Comparison of ENCODE assay signal across 9 mouse cellular contexts in genomic region chr10:128378462-128378861, GRCm38 (mm10). TPM values are rescaled to one million over a fixed set of nuclear protein-coding genes. Genes with fewer than 3 reads are reported as not detected.
DNase-seq lines count a peak whose midpoint lies in the region; ATAC-seq and TF ChIP-seq lines count a peak whose summit lies in the region.
"Had no signal": no experiment of that assay in that cellular context is flagged by ENCODE, and none has a peak within 500 bp of the region (broad histone marks: within the 10 kb centered on the region; RNA-seq: fewer than 3 reads in every experiment).

No protein-coding gene starts in this region.

- no peak for TF ChIP-seq CTCF in heart, adult 2 months (IDR thresholded peaks at IDR 0.05)
- TF ChIP-seq CTCF in E14TG2a.4 (conservative IDR thresholded peaks at IDR 0.05; ENCODE audit: low read length), result no peak
- no peak for TF ChIP-seq CTCF in liver, embryonic 14.5 days (IDR thresholded peaks at IDR 0.05; ENCODE audit: low read depth)

- H3K27me3 ChIP-seq in heart, adult 2 months (ENCODE audit: control insufficient read depth, insufficient read depth, low read length), result no peaks in the 10 kb centered on the region
- H3K27me3 ChIP-seq in E14TG2a.4 (ENCODE audit: insufficient read depth, low read length), result no peaks in the 10 kb centered on the region
- H3K27me3 ChIP-seq in forebrain, embryonic 14.5 days (replicated peaks; ENCODE audit: control insufficient read depth, insufficient read depth, low read length), result no peaks in the 10 kb centered on the region
- no peaks in the 10 kb centered on the region for H3K27me3 ChIP-seq in liver, embryonic 14.5 days (ENCODE audit: control insufficient read depth, insufficient read depth, low read length)

- H3K27ac ChIP-seq in heart, adult 2 months, result peak overlapping the region; percentile 13
- no peak overlapping the region for H3K27ac ChIP-seq in forebrain, embryonic 14.5 days (ENCODE audit: low read depth, low read length)
- no peak overlapping the region for H3K27ac ChIP-seq in liver, embryonic 14.5 days

- TF ChIP-seq EP300 in heart, adult 2 months (IDR thresholded peaks at IDR 0.05; ENCODE audit: insufficient read depth, low read depth, low read length), result no peak
- TF ChIP-seq EP300 in liver, embryonic 14.5 days (IDR thresholded peaks at IDR 0.05; ENCODE audit: low read depth), result no peak

- no peak for TF ChIP-seq POLR2A in heart, adult 2 months (IDR thresholded peaks at IDR 0.05; ENCODE audit: insufficient read depth, low read depth, low read length)

- ATAC-seq in forebrain, embryonic 14.5 days, result no peak
- ATAC-seq in liver, embryonic 14.5 days (ENCODE audit: insufficient read depth), result no peak

- H3K9ac ChIP-seq in heart, adult 2 months (ENCODE audit: low read depth, low read length), result peak overlapping the region; percentile 42
- peak overlapping the region; percentile 99 for H3K9ac ChIP-seq in forebrain, embryonic 14.5 days (ENCODE audit: low read length)
- H3K9ac ChIP-seq in liver, embryonic 14.5 days (replicated peaks), result peak overlapping the region; percentile 89; the same call in 1 of the 2 replicates

- no peaks in the 10 kb centered on the region for H3K9me3 ChIP-seq in E14TG2a.4 (ENCODE audit: low read length)
- no peaks in the 10 kb centered on the region for H3K9me3 ChIP-seq in forebrain, embryonic 14.5 days (replicated peaks; ENCODE audit: control insufficient read depth, low read length)
- no peaks in the 10 kb centered on the region for H3K9me3 ChIP-seq in liver, embryonic 14.5 days (ENCODE audit: control insufficient read depth, low read length)

- no peak overlapping the region for H3K4me3 ChIP-seq in heart, adult 2 months
- H3K4me3 ChIP-seq in E14TG2a.4 (replicated peaks; ENCODE audit: low read length), result peak overlapping the region; percentile 92; the same call in 1 of the 2 replicates
- peak overlapping the region; percentile 99 for H3K4me3 ChIP-seq in forebrain, embryonic 14.5 days (ENCODE audit: low read depth, low read length)
- H3K4me3 ChIP-seq in liver, embryonic 14.5 days (ENCODE audit: insufficient read depth in 1 of 2, low read depth in 2 of 2, low read length in 2 of 2), result 0 out of 4 replicates have a peak overlapping the region, but pooled peaks of 1 of the 2 experiments have one; percentile 65

- peaks cover 10% of the 10 kb centered on the region for H3K4me1 ChIP-seq in heart, adult 2 months (ENCODE audit: control insufficient read depth, insufficient read depth, low read length)
- H3K4me1 ChIP-seq in E14TG2a.4 (replicated peaks; ENCODE audit: low read depth, low read length), result peaks cover 45% of the 10 kb centered on the region
- H3K4me1 ChIP-seq in forebrain, embryonic 14.5 days (ENCODE audit: control insufficient read depth, insufficient read depth, low read length), result peaks cover 11% of the 10 kb centered on the region
- H3K4me1 ChIP-seq in liver, embryonic 14.5 days (replicated peaks; ENCODE audit: control insufficient read depth in 2 of 2, insufficient read depth in 2 of 2, low read length in 1 of 2), result peaks cover 5 to 18% of the 10 kb centered on the region in 2 experiments; a peak in 3 of 4 replicates

- intact Hi-C loops in heart, adult 2 months (cut with DNase I), result loop anchor here (2.0 to 5.0 kb wide), 2 partner anchors 30 to 41 kb away; partner anchors contain the start of gene Cs

- H3K79me2 ChIP-seq in heart, adult 2 months (replicated peaks; ENCODE audit: control insufficient read depth, insufficient read depth, low read length), result no peaks in the 10 kb centered on the region

- H3K36me3 ChIP-seq in heart, adult 2 months (ENCODE audit: control insufficient read depth, insufficient read depth, low read length), result peaks cover 6% of the 10 kb centered on the region; the same call in 1 of the 2 replicates
- peaks cover 54% of the 10 kb centered on the region for H3K36me3 ChIP-seq in E14TG2a.4 (ENCODE audit: insufficient read depth, low read length)
- peaks cover 50% of the 10 kb centered on the region for H3K36me3 ChIP-seq in forebrain, embryonic 14.5 days (ENCODE audit: control insufficient read depth, insufficient read depth, low read length)
- H3K36me3 ChIP-seq in liver, embryonic 14.5 days (replicated peaks; ENCODE audit: control insufficient read depth, insufficient read depth, low read depth), result peaks cover 15% of the 10 kb centered on the region

- peak in 1 of 2 experiments; percentile 43 for DNase-seq in heart, adult 2 months
- no peak for DNase-seq in heart, adult 9 months (ENCODE audit: low spot score in 2 of 2)
- DNase-seq in forebrain, embryonic 14.5 days (ENCODE audit: low spot score), result no peak
- no peak for DNase-seq in liver, embryonic 14.5 days (ENCODE audit: low read depth in 3 of 3, low spot score in 3 of 3)
- no peak for DNase-seq in urinary bladder, postnatal 36 days (ENCODE audit: low spot score in 2 of 2)
- no peak for DNase-seq in thymus, adult 18-20 months
- no peak for DNase-seq in left cerebral cortex, adult 11 months (ENCODE audit: low spot score)

- peak overlapping the region; percentile 61 for H3K4me2 ChIP-seq in forebrain, embryonic 14.5 days (ENCODE audit: low read length)
- peak overlapping the region; percentile 92; the same call in 1 of the 2 replicates for H3K4me2 ChIP-seq in liver, embryonic 14.5 days (ENCODE audit: low read depth)

- 44% methylated on average over 3 of the region's 3 CpGs for WGBS in heart, adult 2 months
- 56% methylated on average over 3 of the region's 3 CpGs for WGBS in forebrain, embryonic 14.5 days
- 63% methylated on average over 3 of the region's 3 CpGs for WGBS in liver, embryonic 14.5 days (ENCODE audit: insufficient replicate concordance)

RNA-seq across cellular contexts. Expression of gene Ankrd52, which starts 1.5 kb away (rescaled TPM):
- 10 to 100 TPM; 41.8 to 47.5 TPM for total RNA-seq in heart, adult 2 months (2021)
- polyA plus RNA-seq in heart, adult 2 months (2012; rRNA removed), result 29.2 and 34.6 TPM in 2 replicates
- polyA plus RNA-seq in forebrain, embryonic 14.5 days (2014; fragmentation: Nextera tagmentation; extraction: Ambion mirVana), result 6.8 and 10.3 TPM in 2 replicates
- 7.4 and 7.7 TPM in 2 replicates for polyA plus RNA-seq in liver, embryonic 14.5 days (2012; rRNA removed)
- polyA plus RNA-seq in liver, embryonic 14.5 days (2014; fragmentation: Nextera tagmentation; extraction: Ambion mirVana), result 4.3 and 5.5 TPM in 2 replicates

RNA-seq across cellular contexts. Expression of gene Coq10a, which starts 9.7 kb away (rescaled TPM):
- 100 to 1,000 TPM; 332 to 391 TPM for total RNA-seq in heart, adult 2 months (2021)
- 356 and 500 TPM in 2 replicates for polyA plus RNA-seq in heart, adult 2 months (2012; rRNA removed)
- 22.8 and 26.9 TPM in 2 replicates for polyA plus RNA-seq in forebrain, embryonic 14.5 days (2014; fragmentation: Nextera tagmentation; extraction: Ambion mirVana)
- polyA plus RNA-seq in liver, embryonic 14.5 days (2012; rRNA removed), result 6.5 and 7.7 TPM in 2 replicates
- polyA plus RNA-seq in liver, embryonic 14.5 days (2014; fragmentation: Nextera tagmentation; extraction: Ambion mirVana), result 4.7 and 5.0 TPM in 2 replicates

RNA-seq across cellular contexts. Expression of gene Slc39a5, which starts 22.6 kb away (rescaled TPM):
- not detected for total RNA-seq in heart, adult 2 months (2021)
- polyA plus RNA-seq in heart, adult 2 months (2012; rRNA removed), result not detected in 2 replicates
- not detected in 2 replicates for polyA plus RNA-seq in forebrain, embryonic 14.5 days (2014; fragmentation: Nextera tagmentation; extraction: Ambion mirVana)
- polyA plus RNA-seq in liver, embryonic 14.5 days (2012; rRNA removed), result 33.0 and 40.8 TPM in 2 replicates
- 37.6 and 40.7 TPM in 2 replicates for polyA plus RNA-seq in liver, embryonic 14.5 days (2014; fragmentation: Nextera tagmentation; extraction: Ambion mirVana)
- total RNA-seq: heart, adult 18-20 months had no signal

RNA-seq across cellular contexts. Expression of gene Nabp2, which starts 32.8 kb away (rescaled TPM):
- total RNA-seq in heart, adult 2 months (2021), result 10 to 100 TPM; 45.2 to 48.2 TPM
- polyA plus RNA-seq in heart, adult 2 months (2012; rRNA removed), result 25.0 and 25.1 TPM in 2 replicates
- polyA plus RNA-seq in forebrain, embryonic 14.5 days (2014; fragmentation: Nextera tagmentation; extraction: Ambion mirVana), result 147 and 180 TPM in 2 replicates
- 24.2 and 25.4 TPM in 2 replicates for polyA plus RNA-seq in liver, embryonic 14.5 days (2012; rRNA removed)
- polyA plus RNA-seq in liver, embryonic 14.5 days (2014; fragmentation: Nextera tagmentation; extraction: Ambion mirVana), result 45.4 and 48.7 TPM in 2 replicates

RNA-seq across cellular contexts. Expression of gene Rnf41, which starts 33.0 kb away (rescaled TPM):
- 10 to 100 TPM; 15.8 to 16.9 TPM for total RNA-seq in heart, adult 2 months (2021)
- polyA plus RNA-seq in heart, adult 2 months (2012; rRNA removed), result 12.5 and 17.8 TPM in 2 replicates
- 94.2 and 107 TPM in 2 replicates for polyA plus RNA-seq in forebrain, embryonic 14.5 days (2014; fragmentation: Nextera tagmentation; extraction: Ambion mirVana)
- 5.0 and 5.9 TPM in 2 replicates for polyA plus RNA-seq in liver, embryonic 14.5 days (2012; rRNA removed)
- polyA plus RNA-seq in liver, embryonic 14.5 days (2014; fragmentation: Nextera tagmentation; extraction: Ambion mirVana), result 4.8 and 6.2 TPM in 2 replicates

Comparison
In these comparisons a context has a peak if more than half of its experiments do, and no peak if none do; other contexts are left out.
1. H3K9ac ChIP-seq: peak in every context shown above with its lines; median percentile 99 in forebrain, embryonic 14.5 days; 89 in liver, embryonic 14.5 days; 42 in heart, adult 2 months.
2. RNA of gene Coq10a, which starts 9.7 kb away (polyA plus RNA-seq): 356 to 500 TPM in heart, adult 2 months; 22.8 to 26.9 TPM in forebrain, embryonic 14.5 days and 4.7 to 7.7 TPM in liver, embryonic 14.5 days; every median in the first group is over 10 times any median in the second.
3. RNA of gene Slc39a5, which starts 22.6 kb away (polyA plus RNA-seq): 33.0 to 40.8 TPM in liver, embryonic 14.5 days; not detected in heart, adult 2 months and not detected in forebrain, embryonic 14.5 days; every median in the first group is over 10 times any median in the second.